Mouse (Mus musculus) inflammation-experienced regulatory T-cells, adult 6 months (primary cell): ENCODE results near the gene Nfkbib. TPM values are rescaled to one million over a fixed set of nuclear protein-coding genes. Genes with fewer than 3 reads are reported as not detected.

ENCODE experiments used
- ATAC-seq: one replicate; pipeline ENCODE4 v1.8.0; 2017
- polyA plus RNA-seq, 3 experiments: library from polyadenylated mRNA; unstranded; fragments of 100-300 nt; shearing (Covaris generic); gene quantifications; one replicate each; pipeline ENCODE4 v1.2.1; 2017

Gene Nfkbib
- polyA plus RNA-seq, 3 experiments from 2014 or later, result 46.0 to 72.8 (median 53.3) TPM

GRCm38 (mm10) chr7:28799994-28800393 is 32.7 kb upstream of the Nfkbib start:
- ATAC-seq, result peak; percentile 79

GRCm38 (mm10) chr7:28796562-28796975 is 29.3 kb upstream of the Nfkbib start:
- ATAC-seq, result no peak

- ATAC-seq, result no peak
Observed at GRCm38 (mm10) chr7:28795832-28796231, 28.5 kb upstream of the Nfkbib start.

GRCm38 (mm10) chr7:28794496-28794895 is 27.2 kb upstream of the Nfkbib start:
- ATAC-seq, result peak; percentile 20

- ATAC-seq, result no peak
Observed at GRCm38 (mm10) chr7:28793834-28794233, 26.5 kb upstream of the Nfkbib start.

- ATAC-seq, result peak; percentile 78
Observed at GRCm38 (mm10) chr7:28792391-28793185, 25.3 kb upstream of the Nfkbib start.

GRCm38 (mm10) chr7:28791706-28792105 is 24.4 kb upstream of the Nfkbib start:
- ATAC-seq, result no peak

- ATAC-seq, result no peak
Observed at GRCm38 (mm10) chr7:28790066-28790806, 22.9 kb upstream of the Nfkbib start.

GRCm38 (mm10) chr7:28789235-28789634 is 21.9 kb upstream of the Nfkbib start:
- ATAC-seq, result no peak

GRCm38 (mm10) chr7:28788307-28789195 is 21.2 kb upstream of the Nfkbib start, which contains the start of gene Rinl:
Gene Rinl (plus strand): TSS chr7:28788969.
- ATAC-seq, result peak; percentile 84

GRCm38 (mm10) chr7:28787884-28788283 is 20.6 kb upstream of the Nfkbib start:
- ATAC-seq, result no peak

- ATAC-seq, result no peak
Observed at GRCm38 (mm10) chr7:28785161-28785560, 17.8 kb upstream of the Nfkbib start.

- peak; percentile 91 for ATAC-seq
Observed at GRCm38 (mm10) chr7:28781261-28781663, 13.9 kb upstream of the Nfkbib start.

GRCm38 (mm10) chr7:28780857-28781256 is 13.5 kb upstream of the Nfkbib start:
- peak; percentile 42 for ATAC-seq

- peak; percentile 24 for ATAC-seq
Observed at GRCm38 (mm10) chr7:28780067-28780658, 12.9 kb upstream of the Nfkbib start.

GRCm38 (mm10) chr7:28778825-28779224 is 11.5 kb upstream of the Nfkbib start:
- ATAC-seq, result no peak

GRCm38 (mm10) chr7:28775129-28775528 is 7.8 kb upstream of the Nfkbib start:
- no peak for ATAC-seq

- no peak for ATAC-seq
Observed at GRCm38 (mm10) chr7:28774164-28774563, 6.9 kb upstream of the Nfkbib start.

GRCm38 (mm10) chr7:28773163-28773562 is 5.9 kb upstream of the Nfkbib start:
- no peak for ATAC-seq

- ATAC-seq, result no peak
Observed at GRCm38 (mm10) chr7:28771867-28772266, 4.6 kb upstream of the Nfkbib start.

- no peak for ATAC-seq
Observed at GRCm38 (mm10) chr7:28770309-28770708, 3.0 kb upstream of the Nfkbib start.

GRCm38 (mm10) chr7:28769414-28769958 is 2.2 kb upstream of the Nfkbib start:
- no peak for ATAC-seq
